Mouse (Mus musculus): ENCODE results near the gene Tmub2. TPM values are rescaled to one million over a fixed set of nuclear protein-coding genes. Genes with fewer than 3 reads are reported as not detected.

The Tmub2 gene
- polyA plus RNA-seq, 1 experiment from 2014 or later, result 52.8 TPM

DNA sequence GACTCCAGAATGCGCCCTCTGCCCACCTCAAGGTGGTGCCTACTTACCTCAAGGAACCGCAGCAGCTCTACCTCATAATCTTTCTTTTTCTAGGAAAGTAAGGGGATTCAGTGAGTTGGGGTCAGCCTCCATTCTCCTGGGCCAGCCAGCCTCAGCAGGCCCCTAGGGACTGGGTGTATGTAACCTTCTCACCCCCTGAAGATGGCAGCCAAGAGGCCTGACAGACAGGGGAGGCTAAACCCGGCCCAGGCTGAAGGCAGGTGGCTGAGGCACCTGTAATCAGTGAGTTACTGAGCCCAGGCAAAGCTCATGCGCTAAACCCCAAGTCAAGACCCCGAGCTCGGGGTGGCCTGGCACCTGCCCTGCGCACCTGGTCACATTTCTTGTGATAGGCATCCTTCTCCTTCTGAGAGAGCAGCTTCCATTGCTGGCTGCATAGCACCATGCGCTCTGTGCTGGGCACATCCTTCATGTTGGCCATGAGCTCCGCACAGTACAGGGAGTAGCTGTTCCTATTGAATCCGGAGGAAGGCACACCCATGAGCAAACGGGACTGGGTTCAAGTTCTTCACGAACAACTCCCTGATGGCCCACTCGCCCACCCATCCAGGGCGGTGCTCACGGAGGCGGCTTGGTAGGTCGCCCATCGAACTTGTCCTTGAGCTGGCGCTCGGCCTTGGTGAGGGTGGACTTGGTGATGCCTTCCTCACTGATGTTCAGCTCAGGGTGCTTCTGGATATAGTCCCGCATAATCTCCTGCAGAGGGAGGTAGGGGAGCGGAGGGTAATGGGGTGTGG lies 25.3 kb downstream of the Tmub2 start:
- Histone ChIP-seq H3K36me3 (ENCODE audit: control insufficient read depth, insufficient read depth, low read length) (peaks cover 50% of the 10 kb centered on the region), H3K9ac (ENCODE audit: low read length) (no peak overlapping the region; the same call in 1 of the 2 replicates), H3K4me2 (ENCODE audit: low read depth, low read length) (peak overlapping the region; percentile 68), H3K27ac (ENCODE audit: low read length) (no peak overlapping the region), H3K9me3 (ENCODE audit: control insufficient read depth, low read length) (no peaks in the 10 kb centered on the region), H3K4me1 (replicated peaks; ENCODE audit: control insufficient read depth, insufficient read depth, low read length) (peaks cover 15% of the 10 kb centered on the region), H3K27me3 (ENCODE audit: control insufficient read depth, insufficient read depth, low read depth, low read length) (no peaks in the 10 kb centered on the region), H3K4me3 (ENCODE audit: low read length) (peak overlapping the region; percentile 49)
- 81% methylated on average over 22 of the region's 22 CpGs for WGBS
- ATAC-seq (ENCODE audit: low read depth), result no peak

DNA sequence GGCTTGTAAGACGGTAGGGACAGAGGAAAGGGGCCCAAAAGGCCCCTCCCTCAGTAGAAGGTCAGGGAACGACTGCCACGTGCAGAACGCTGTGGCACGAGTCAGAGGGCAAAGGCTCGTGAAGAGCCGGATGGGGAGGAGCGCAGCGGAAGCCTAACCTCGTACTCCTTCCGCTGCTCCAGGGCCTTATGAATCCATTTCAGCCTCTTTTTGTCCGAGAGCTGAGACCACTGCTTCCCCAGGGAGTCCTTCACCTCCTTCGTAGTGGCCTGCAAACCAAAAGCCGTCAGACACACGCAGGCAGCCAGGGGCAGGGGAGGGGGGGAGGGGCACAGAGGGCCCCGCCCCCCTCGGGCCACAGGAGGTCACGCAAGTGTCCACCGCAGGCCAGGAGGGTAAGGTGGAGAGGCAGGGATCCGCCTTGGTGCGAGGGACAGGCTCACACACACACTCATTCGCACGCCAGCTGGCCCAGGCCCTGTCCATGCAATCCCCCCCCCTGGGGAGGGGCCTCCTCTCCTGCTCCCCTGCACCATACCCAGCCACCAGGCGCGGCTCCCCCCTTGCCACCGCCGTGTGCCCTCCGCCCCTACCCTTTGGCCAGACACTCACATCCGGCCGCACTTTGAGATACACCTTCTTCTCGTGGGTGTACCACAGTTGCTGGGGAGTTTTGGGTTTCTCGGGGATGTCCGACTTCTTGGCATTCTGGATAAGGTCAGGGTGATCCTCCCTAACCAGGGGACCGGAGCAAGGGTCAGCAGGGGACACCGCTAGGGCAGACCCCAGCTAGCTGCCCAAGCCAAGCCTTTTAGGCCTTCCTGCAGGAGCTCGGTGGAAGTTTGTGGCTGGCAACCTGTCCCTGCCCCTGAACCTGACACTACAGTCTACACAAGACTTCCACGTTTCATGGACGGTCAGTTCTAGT lies 26.3 kb downstream of the Tmub2 start:
- ATAC-seq (ENCODE audit: low read depth), result no peak
- Histone ChIP-seq H3K27me3 (ENCODE audit: control insufficient read depth, insufficient read depth, low read depth, low read length) (no peaks in the 10 kb centered on the region), H3K27ac (ENCODE audit: low read length) (no peak overlapping the region), H3K4me1 (replicated peaks; ENCODE audit: control insufficient read depth, insufficient read depth, low read length) (peaks cover 22% of the 10 kb centered on the region), H3K9ac (ENCODE audit: low read length) (no peak overlapping the region), H3K4me3 (ENCODE audit: low read length) (no peak overlapping the region), H3K4me2 (ENCODE audit: low read depth, low read length) (no peak overlapping the region), H3K36me3 (ENCODE audit: control insufficient read depth, insufficient read depth, low read length) (peaks cover 50% of the 10 kb centered on the region), H3K9me3 (ENCODE audit: control insufficient read depth, low read length) (no peaks in the 10 kb centered on the region)
- WGBS, result 38% methylated on average over 37 of the region's 38 CpGs

GRCm38 (mm10) chr11:102311966-102312365 lies 27.2 kb downstream of the Tmub2 start:
- no peak for ATAC-seq (ENCODE audit: low read depth)
- WGBS, result 86% methylated on average over 4 of the region's 4 CpGs
- H3K36me3 ChIP-seq (ENCODE audit: control insufficient read depth, insufficient read depth, low read length), result peaks cover 40% of the 10 kb centered on the region

GRCm38 (mm10) chr11:102312586-102312985 lies 27.9 kb downstream of the Tmub2 start:
- no peaks in the 10 kb centered on the region for H3K27me3 ChIP-seq (ENCODE audit: control insufficient read depth, insufficient read depth, low read depth, low read length)
- H3K4me2 ChIP-seq (ENCODE audit: low read depth, low read length), result no peak overlapping the region
- ATAC-seq (ENCODE audit: low read depth), result no peak
- H3K9ac ChIP-seq (ENCODE audit: low read length), result no peak overlapping the region
- H3K4me3 ChIP-seq (ENCODE audit: low read length), result no peak overlapping the region
- no peak overlapping the region for H3K27ac ChIP-seq (ENCODE audit: low read length)
- peaks cover 26% of the 10 kb centered on the region for H3K4me1 ChIP-seq (replicated peaks; ENCODE audit: control insufficient read depth, insufficient read depth, low read length)
- 78% methylated on average over 6 of the region's 6 CpGs for WGBS
- H3K9me3 ChIP-seq (ENCODE audit: control insufficient read depth, low read length), result no peaks in the 10 kb centered on the region
- peaks cover 35% of the 10 kb centered on the region for H3K36me3 ChIP-seq (ENCODE audit: control insufficient read depth, insufficient read depth, low read length)

More at GRCm38 (mm10) chr11:102311966-102312365, 27.2 kb downstream of the Tmub2 start:
- Histone ChIP-seq H3K4me1 (replicated peaks; ENCODE audit: control insufficient read depth, insufficient read depth, low read length) (peaks cover 26% of the 10 kb centered on the region), H3K27me3 (ENCODE audit: control insufficient read depth, insufficient read depth, low read depth, low read length) (no peaks in the 10 kb centered on the region), H3K4me3 (ENCODE audit: low read length) (no peak overlapping the region), H3K4me2 (ENCODE audit: low read depth, low read length) (no peak overlapping the region), H3K9me3 (ENCODE audit: control insufficient read depth, low read length) (no peaks in the 10 kb centered on the region), H3K9ac (ENCODE audit: low read length) (no peak overlapping the region), H3K27ac (ENCODE audit: low read length) (no peak overlapping the region)

DNA sequence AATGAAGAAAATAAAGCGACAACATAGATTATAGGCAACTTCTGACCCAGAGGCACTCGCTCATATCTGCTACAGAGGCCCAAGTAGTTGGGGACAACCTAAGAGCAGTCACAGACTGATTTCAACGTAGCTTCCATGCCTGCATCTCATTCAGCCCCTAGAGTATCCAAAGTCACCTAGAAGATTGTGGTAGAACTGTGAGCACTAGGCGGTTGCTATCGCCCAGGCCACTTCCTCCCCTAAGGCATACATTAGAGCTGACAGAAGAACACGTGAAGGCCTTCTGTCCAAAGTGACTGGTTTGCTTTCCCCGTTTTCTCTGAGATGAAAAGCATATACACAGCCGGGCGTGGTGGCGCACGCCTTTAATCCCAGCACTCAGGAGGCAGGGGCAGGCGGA lies 29.6 kb downstream of the Tmub2 start:
- Histone ChIP-seq H3K4me2 (ENCODE audit: low read depth, low read length) (no peak overlapping the region), H3K9me3 (ENCODE audit: control insufficient read depth, low read length) (no peaks in the 10 kb centered on the region), H3K27me3 (ENCODE audit: control insufficient read depth, insufficient read depth, low read depth, low read length) (no peaks in the 10 kb centered on the region), H3K4me3 (ENCODE audit: low read length) (no peak overlapping the region), H3K27ac (ENCODE audit: low read length) (no peak overlapping the region), H3K9ac (ENCODE audit: low read length) (no peak overlapping the region), H3K36me3 (ENCODE audit: control insufficient read depth, insufficient read depth, low read length) (peaks cover 28% of the 10 kb centered on the region), H3K4me1 (replicated peaks; ENCODE audit: control insufficient read depth, insufficient read depth, low read length) (peaks cover 20% of the 10 kb centered on the region)
- WGBS, result 84% methylated on average over 12 of the region's 12 CpGs
- ATAC-seq (ENCODE audit: low read depth), result no peak

GRCm38 (mm10) chr11:102315690-102316571 lies 31.2 kb downstream of the Tmub2 start:
- Histone ChIP-seq H3K36me3 (ENCODE audit: control insufficient read depth, insufficient read depth, low read length) (peaks cover 23% of the 10 kb centered on the region), H3K9me3 (ENCODE audit: control insufficient read depth, low read length) (no peaks in the 10 kb centered on the region), H3K27me3 (ENCODE audit: control insufficient read depth, insufficient read depth, low read depth, low read length) (no peaks in the 10 kb centered on the region), H3K9ac (ENCODE audit: low read length) (peak overlapping the region; percentile 100), H3K4me2 (ENCODE audit: low read depth, low read length) (peak overlapping the region; percentile 96), H3K4me3 (ENCODE audit: low read length) (peak overlapping the region; percentile 95), H3K4me1 (replicated peaks; ENCODE audit: control insufficient read depth, insufficient read depth, low read length) (peaks cover 17% of the 10 kb centered on the region), H3K27ac (ENCODE audit: low read length) (peak overlapping the region; percentile 87)
- WGBS, result 11% methylated on average over 14 of the region's 14 CpGs
- peak; percentile 0; the same call in 1 of the 2 replicates for ATAC-seq (ENCODE audit: low read depth)

DNA sequence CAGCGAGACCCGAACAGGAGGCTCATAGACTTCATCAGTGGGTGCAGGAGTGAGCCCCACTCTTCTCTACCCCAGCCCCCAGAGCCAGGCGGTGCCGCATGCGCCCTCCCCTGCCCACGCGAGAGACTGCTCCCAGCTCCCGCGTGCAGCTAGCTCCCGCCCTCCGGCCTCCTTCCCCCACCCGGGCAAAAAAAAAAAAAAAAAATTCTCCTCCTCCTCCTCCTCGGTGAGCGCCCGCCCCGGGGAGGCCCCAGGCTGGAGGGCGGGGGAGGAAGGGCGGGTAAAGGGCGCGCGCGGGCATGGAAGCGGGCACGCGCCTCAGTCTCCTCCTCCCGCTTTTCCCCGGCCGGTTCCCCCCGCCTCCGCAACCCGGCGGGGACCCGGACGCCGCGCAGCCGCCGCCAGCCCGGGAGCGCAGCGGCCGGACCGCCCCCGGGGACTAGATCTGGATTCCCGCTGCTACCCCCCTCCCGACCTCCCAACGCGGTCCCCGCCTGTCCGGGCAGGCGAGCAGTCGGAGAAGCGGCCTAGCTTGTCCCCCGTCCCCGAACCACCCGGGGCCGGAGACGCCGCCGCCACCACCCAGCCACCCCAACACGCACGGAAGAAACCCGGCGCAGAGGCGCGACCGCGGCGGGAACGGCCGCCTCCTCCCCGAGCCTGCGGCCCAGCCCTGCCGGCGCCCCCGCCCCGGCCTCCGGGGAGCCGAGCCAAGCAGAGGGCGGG lies 32.0 kb downstream of the Tmub2 start:
- under 1% methylated on average over 39 of the region's 80 CpGs for WGBS
- peak; percentile 42 for ATAC-seq (ENCODE audit: low read depth)
- peak overlapping the region; percentile 95 for H3K4me3 ChIP-seq (ENCODE audit: low read length)

DNA sequence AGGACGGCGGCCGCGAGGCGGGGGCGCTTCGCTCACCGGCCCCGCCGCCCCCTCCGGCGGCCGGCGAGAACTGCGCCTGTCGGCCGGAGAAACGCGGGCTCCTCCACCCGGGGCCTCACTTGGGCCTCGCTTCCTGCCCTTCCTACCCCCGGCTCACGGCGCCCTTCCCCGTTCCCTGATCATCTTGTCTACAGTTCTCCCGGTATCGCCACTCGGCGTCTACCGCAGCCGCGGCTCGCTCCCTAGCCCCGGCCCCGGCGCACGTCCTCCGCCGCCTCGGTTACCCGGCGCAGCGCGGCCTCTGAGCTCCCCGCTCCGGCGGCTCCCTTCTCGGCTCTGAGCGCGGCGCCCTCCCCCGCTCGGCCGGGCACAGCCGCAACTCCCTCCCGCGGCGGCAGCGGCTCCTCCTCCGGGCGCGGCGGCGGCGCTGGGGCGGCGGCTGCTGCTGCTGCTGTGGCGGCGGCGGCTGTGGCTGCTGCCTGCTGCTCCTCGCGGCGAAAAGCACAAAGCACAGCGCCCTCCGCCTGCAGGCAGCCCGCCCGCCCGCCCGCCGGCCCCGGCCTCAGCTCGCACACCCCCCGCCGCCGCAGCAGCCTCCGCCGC lies 32.7 kb downstream of the Tmub2 start:
- Histone ChIP-seq H3K4me2 (ENCODE audit: low read depth, low read length) (peak overlapping the region; percentile 96), H3K27ac (ENCODE audit: low read length) (peak overlapping the region; percentile 99), H3K9ac (ENCODE audit: low read length) (peak overlapping the region; percentile 100), H3K4me1 (replicated peaks; ENCODE audit: control insufficient read depth, insufficient read depth, low read length) (peaks cover 17% of the 10 kb centered on the region), H3K4me3 (ENCODE audit: low read length) (peak overlapping the region; percentile 95), H3K9me3 (ENCODE audit: control insufficient read depth, low read length) (no peaks in the 10 kb centered on the region), H3K36me3 (ENCODE audit: control insufficient read depth, insufficient read depth, low read length) (peaks cover 20% of the 10 kb centered on the region), H3K27me3 (ENCODE audit: control insufficient read depth, insufficient read depth, low read depth, low read length) (no peaks in the 10 kb centered on the region)
- ATAC-seq (ENCODE audit: low read depth), result peak; percentile 13
- WGBS, result under 1% methylated on average over 43 of the region's 87 CpGs

More for the DNA sequence above, 32.0 kb downstream of the Tmub2 start:
- H3K9ac ChIP-seq (ENCODE audit: low read length), result peak overlapping the region; percentile 100
- H3K9me3 ChIP-seq (ENCODE audit: control insufficient read depth, low read length), result no peaks in the 10 kb centered on the region
- H3K27me3 ChIP-seq (ENCODE audit: control insufficient read depth, insufficient read depth, low read depth, low read length), result no peaks in the 10 kb centered on the region
- peak overlapping the region; percentile 99 for H3K27ac ChIP-seq (ENCODE audit: low read length)
- H3K36me3 ChIP-seq (ENCODE audit: control insufficient read depth, insufficient read depth, low read length), result peaks cover 23% of the 10 kb centered on the region
- peaks cover 17% of the 10 kb centered on the region for H3K4me1 ChIP-seq (replicated peaks; ENCODE audit: control insufficient read depth, insufficient read depth, low read length)
- peak overlapping the region; percentile 96 for H3K4me2 ChIP-seq (ENCODE audit: low read depth, low read length)

All from lung, embryonic 16.5 days (tissue).